Mouse (Mus musculus) liver, embryonic 12.5 days (tissue): ENCODE measurements around the gene Katnal1. TPM values are rescaled to one million over a fixed set of nuclear protein-coding genes. Genes with fewer than 3 reads are reported as not detected.

ENCODE experiments used
- ATAC-seq: fragments of 200-750 bp; cut with Nextera tagmentation; 2 replicates; pipeline ENCODE4 v1.8.0; 2017; ENCODE audit warnings: moderate number of reproducible peaks, mild to moderate bottlenecking, moderate library complexity
- H3K27ac ChIP-seq: fragments of 300-500 bp; sonication (generic); 2 replicates; pipeline ENCODE4 v1.5.1; 2016; ENCODE audit warnings: mild to moderate bottlenecking
- H3K27me3 ChIP-seq: fragments of 300-500 bp; sonication (generic); replicated peaks from 2 replicates; pipeline ENCODE4 v1.6.1; 2016; ENCODE audit warnings: mild to moderate bottlenecking, moderate library complexity
- H3K36me3 ChIP-seq: fragments of 300-500 bp; sonication (generic); 2 replicates; pipeline ENCODE4 v1.6.1; 2016; ENCODE audit warnings: mild to moderate bottlenecking, moderate library complexity
- H3K4me1 ChIP-seq: fragments of 300-500 bp; sonication (generic); 2 replicates; pipeline ENCODE4 v1.6.1; 2016
- H3K4me2 ChIP-seq: fragments of 300-500 bp; sonication (generic); 2 replicates; pipeline ENCODE4 v1.6.1; 2016; ENCODE audit warnings: mild to moderate bottlenecking, moderate library complexity
- H3K4me3 ChIP-seq: fragments of 300-500 bp; sonication (generic); 2 replicates; pipeline ENCODE4 v1.5.1; 2016; ENCODE audit warnings: mild to moderate bottlenecking, moderate library complexity
- H3K9ac ChIP-seq: fragments of 300-500 bp; sonication (generic); 2 replicates; pipeline ENCODE4 v1.6.1; 2016; ENCODE audit warnings: mild to moderate bottlenecking, moderate library complexity
- H3K9me3 ChIP-seq: fragments of 300-500 bp; sonication (generic); replicated peaks from 2 replicates; pipeline ENCODE4 v1.6.1; 2016; ENCODE audit warnings: mild to moderate bottlenecking, moderate library complexity
- WGBS: fragments of 180-500 bp; shearing (Covaris S2); methylation state at CpG from one replicate; pipeline ENCODE4 v1.1.7; 2016; ENCODE audit not compliant: insufficient replicate concordance; 5-methylcytosine and 5-hydroxymethylcytosine counted together
- polyA plus RNA-seq: library from polyadenylated mRNA; unstranded; fragments of >200 nt; fragmentation: Nextera tagmentation; extraction: Ambion mirVana; gene quantifications from 2 replicates; pipeline ENCODE4 v1.2.1, GENCODE M21; 2016

The Katnal1 gene
- polyA plus RNA-seq, 1 experiment from 2014 or later = 18.9 TPM

DNA sequence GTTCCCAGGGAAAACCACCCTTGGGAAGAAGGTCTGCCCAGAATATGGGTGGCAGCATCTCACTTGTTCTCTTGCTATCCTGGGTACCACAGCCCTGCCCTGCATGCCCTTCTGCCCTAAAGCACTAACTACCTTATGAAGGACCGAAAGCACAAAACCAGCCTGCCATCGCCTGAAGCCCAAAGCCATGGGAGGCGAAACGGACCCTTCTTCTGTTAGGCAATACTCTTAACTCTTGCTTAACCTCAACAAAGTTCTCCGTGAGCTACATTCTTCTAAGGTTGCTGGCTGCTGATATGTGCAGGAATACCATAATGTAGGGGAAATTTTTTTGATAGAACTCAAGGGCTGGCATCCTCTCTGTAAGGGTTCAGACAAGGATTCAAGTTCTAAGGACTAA, 6.3 kb downstream of the Katnal1 start:
- H3K27ac ChIP-seq = no peak overlapping the region
- WGBS = 75% methylated on average over 5 of the region's 5 CpGs
- H3K9me3 ChIP-seq = no peaks in the 10 kb centered on the region
- ATAC-seq = no peak
- H3K36me3 ChIP-seq = peaks cover 61% of the 10 kb centered on the region
- H3K4me1 ChIP-seq = peaks cover 37% of the 10 kb centered on the region
- H3K27me3 ChIP-seq = no peaks in the 10 kb centered on the region
- no peak overlapping the region for H3K9ac ChIP-seq
- no peak overlapping the region for H3K4me3 ChIP-seq
- H3K4me2 ChIP-seq = no peak overlapping the region

DNA sequence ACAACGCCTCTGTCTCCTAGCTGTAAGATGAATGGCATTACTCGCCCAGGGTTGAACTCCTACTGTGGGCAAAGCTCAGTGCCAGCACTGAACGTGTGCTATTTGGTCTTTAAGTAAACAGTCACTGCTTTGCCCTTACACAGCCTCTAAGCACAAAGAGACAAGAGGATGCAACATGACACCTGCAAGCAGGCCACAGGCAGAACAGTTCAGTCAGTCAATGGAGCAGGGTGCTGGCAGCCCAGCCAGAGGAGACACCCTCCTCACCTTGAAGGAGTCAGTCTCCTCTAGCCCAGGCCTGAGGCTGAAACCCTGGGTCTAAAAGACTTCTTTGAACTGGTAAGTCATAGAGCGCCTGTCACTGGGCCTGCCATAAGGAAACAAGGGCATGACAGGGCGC, 11.1 kb downstream of the Katnal1 start:
- Histone ChIP-seq H3K9me3 (peaks cover 15% of the 10 kb centered on the region), H3K27me3 (no peaks in the 10 kb centered on the region), H3K9ac (no peak overlapping the region), H3K36me3 (peaks cover 81% of the 10 kb centered on the region), H3K4me2 (no peak overlapping the region), H3K27ac (no peak overlapping the region), H3K4me1 (no peaks in the 10 kb centered on the region), H3K4me3 (no peak overlapping the region)
- WGBS = 80% methylated on average over 5 of the region's 5 CpGs
- ATAC-seq = no peak

DNA sequence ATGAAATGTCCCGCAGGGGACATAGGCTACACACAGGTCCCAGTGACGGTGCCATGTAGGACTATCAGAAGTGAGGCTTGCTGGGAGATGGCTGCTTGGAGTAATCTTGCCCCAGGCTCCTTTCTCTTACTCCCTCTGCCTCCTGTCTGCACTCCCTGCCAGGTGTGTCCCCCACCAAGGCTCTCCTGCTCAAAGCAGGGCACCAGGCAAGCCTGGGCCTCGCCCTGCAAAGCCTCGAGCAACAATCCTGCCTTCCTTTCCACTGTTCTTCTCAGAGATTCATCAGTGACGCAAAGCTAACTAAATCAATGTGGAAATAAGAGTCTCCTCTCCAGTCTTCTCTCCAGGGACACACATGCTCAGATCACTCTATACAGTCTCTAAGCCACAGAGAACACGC, 12.3 kb downstream of the Katnal1 start:
- no peak for ATAC-seq
- Histone ChIP-seq H3K9ac (no peak overlapping the region), H3K4me3 (no peak overlapping the region), H3K27ac (no peak overlapping the region), H3K9me3 (peaks cover 16% of the 10 kb centered on the region), H3K27me3 (no peaks in the 10 kb centered on the region), H3K36me3 (peaks cover 94% of the 10 kb centered on the region), H3K4me1 (peaks cover 11% of the 10 kb centered on the region), H3K4me2 (no peak overlapping the region)
- WGBS = 83% methylated on average over 6 of the region's 6 CpGs

DNA sequence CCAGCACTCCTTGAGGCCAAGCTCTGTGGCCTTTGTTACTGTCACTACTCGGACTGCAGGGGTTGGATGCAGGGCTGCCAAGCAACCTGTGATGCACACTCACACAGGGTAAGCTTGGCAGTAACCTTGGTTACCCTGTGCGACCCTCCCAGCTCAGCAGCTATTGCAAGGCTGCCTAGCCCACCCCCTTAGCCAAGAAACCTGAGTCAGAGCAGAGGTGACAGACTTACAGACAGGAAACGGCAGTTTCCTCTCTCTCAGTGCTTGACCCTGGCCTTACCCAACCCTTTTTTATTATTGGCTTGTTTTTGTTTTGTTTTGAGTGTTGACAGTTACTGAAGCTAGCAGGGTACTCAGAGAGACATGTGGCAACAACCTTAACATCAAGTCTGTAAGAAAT, 16.9 kb downstream of the Katnal1 start:
- 33% methylated on average over 3 of the region's 3 CpGs for WGBS
- Histone ChIP-seq H3K9ac (no peak overlapping the region), H3K4me1 (peaks cover 40% of the 10 kb centered on the region), H3K27ac (0 out of 2 replicates have a peak overlapping the region, but pooled peaks have one; percentile 49), H3K9me3 (peaks cover 16% of the 10 kb centered on the region), H3K4me2 (0 out of 2 replicates have a peak overlapping the region, but pooled peaks have one; percentile 1), H3K36me3 (peaks cover 95% of the 10 kb centered on the region), H3K4me3 (no peak overlapping the region), H3K27me3 (no peaks in the 10 kb centered on the region)
- ATAC-seq = 0 out of 2 replicates have a peak, but pooled peaks have one; percentile 5

DNA sequence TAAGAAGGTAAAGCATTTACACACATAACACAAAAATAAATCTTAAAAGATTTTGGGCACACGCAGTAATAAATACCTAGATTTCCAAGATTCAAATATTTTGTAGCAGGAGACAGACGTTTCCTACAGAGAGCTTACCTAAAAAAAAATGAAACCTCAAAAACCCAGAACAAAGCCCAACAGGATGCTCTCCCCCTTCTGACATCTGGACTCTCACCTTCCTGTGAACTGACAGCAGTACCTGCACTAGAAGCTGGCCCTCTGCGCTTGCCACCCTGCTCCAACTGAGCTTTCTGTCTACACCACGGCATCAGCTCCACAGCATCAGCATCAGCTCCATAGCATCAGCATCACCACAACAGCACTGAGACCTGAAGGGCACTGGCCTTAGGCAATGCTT, 19.1 kb downstream of the Katnal1 start:
- WGBS = 91% methylated on average over 4 of the region's 4 CpGs
- peaks cover 60% of the 10 kb centered on the region for H3K4me1 ChIP-seq
- no peaks in the 10 kb centered on the region for H3K27me3 ChIP-seq

DNA sequence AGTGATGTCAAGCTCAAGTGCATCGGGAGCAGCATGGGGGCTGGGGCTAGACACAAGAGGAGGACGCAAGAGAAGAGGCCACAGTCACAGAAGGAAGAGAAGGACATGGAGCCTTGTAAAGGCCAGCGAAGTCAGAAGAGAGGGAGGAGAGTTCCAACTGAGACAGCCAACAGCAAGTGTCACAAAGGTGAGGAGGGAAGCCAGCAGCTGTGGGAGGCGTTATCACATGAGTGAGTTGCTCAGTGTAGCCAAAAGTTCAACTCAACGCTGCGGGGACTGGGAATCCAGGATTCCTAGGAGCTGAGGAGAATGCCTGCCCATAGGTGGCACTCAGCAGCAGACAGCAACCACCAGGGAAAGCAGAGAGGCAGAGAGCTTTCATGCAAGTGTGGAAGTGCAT, 19.7 kb downstream of the Katnal1 start:
- no peaks in the 10 kb centered on the region for H3K27me3 ChIP-seq
- no peak overlapping the region for H3K4me3 ChIP-seq
- 0 out of 2 replicates have a peak overlapping the region, but pooled peaks have one; percentile 30 for H3K9ac ChIP-seq
- H3K4me1 ChIP-seq = peaks cover 63% of the 10 kb centered on the region
- 60% methylated on average over 6 of the region's 6 CpGs for WGBS
- H3K27ac ChIP-seq = peak overlapping the region; percentile 8; the same call in 1 of the 2 replicates
- H3K4me2 ChIP-seq = no peak overlapping the region
- H3K36me3 ChIP-seq = peaks cover 78% of the 10 kb centered on the region
- H3K9me3 ChIP-seq = peaks cover 14% of the 10 kb centered on the region
- no peak for ATAC-seq

More for the DNA sequence above, 19.1 kb downstream of the Katnal1 start:
- Histone ChIP-seq H3K36me3 (peaks cover 82% of the 10 kb centered on the region), H3K27ac (no peak overlapping the region), H3K9ac (no peak overlapping the region), H3K4me3 (no peak overlapping the region), H3K4me2 (no peak overlapping the region), H3K9me3 (peaks cover 16% of the 10 kb centered on the region)
- no peak for ATAC-seq

DNA sequence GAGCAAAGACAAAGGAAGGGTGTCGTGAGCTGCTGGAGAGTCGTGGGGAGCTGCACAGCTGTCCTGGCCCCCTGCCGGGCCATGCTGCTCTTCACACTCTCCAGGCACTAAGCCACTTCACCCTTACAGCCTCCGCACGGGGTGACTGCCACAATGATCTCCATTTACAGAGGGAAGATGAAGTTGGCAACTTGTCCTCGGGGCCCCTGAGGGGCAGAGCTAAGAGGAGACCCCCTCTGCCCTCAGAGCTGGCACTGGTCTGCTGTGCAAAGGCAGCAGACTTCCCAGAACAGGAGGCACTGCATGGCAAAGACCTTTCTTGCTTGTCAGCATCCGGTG, 20.1 kb downstream of the Katnal1 start:
- H3K27ac ChIP-seq = peak overlapping the region; percentile 8
- 45% methylated on average over 7 of the region's 7 CpGs for WGBS
- no peaks in the 10 kb centered on the region for H3K27me3 ChIP-seq
- ATAC-seq = peak; percentile 2; the same call in 1 of the 2 replicates
- no peak overlapping the region for H3K4me3 ChIP-seq
- peaks cover 66% of the 10 kb centered on the region for H3K4me1 ChIP-seq
- peaks cover 11% of the 10 kb centered on the region for H3K9me3 ChIP-seq
- H3K4me2 ChIP-seq = peak overlapping the region; percentile 15; the same call in 1 of the 2 replicates
- 0 out of 2 replicates have a peak overlapping the region, but pooled peaks have one; percentile 30 for H3K9ac ChIP-seq
- peaks cover 78% of the 10 kb centered on the region for H3K36me3 ChIP-seq

DNA sequence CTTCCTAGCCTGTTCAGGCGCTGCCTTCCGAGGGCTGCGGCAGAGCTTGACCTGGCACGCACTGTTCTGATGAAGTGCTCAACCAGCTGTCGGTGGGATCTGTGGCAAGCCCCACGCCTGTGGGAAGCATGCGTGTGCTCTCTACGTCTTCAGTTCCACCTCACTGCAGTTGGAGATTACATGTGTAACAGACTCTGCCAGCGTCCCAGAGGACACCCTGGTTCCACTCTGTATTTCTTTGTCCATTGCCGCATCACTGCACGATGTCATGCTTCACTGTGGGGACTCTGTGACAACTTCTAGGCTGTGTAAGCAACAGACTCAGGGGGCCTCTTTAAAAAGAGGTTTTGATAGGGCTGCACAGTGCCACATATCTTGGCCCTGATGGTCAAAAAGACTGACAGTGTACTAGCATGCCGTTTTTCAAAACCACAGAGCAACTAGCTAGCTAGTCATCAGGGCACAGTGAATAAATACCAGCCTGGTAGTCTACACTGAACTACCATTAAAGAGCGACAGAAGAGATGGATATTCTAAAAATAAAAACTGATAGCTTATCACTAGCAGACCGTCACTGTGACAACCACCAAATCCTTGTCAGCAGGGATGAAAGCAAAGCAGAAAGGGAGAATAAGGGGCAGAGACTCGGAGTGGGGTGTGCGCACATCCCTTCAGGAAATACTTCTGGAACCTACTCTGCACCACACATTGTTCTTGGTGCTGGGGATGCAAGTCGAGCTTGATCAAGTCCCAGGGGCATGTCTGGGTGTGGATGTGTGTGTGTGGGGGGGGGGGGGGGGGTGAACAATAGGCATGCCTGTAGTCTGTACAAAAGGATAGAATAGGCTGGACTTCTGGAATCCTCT, 20.7 kb downstream of the Katnal1 start:
- peak; percentile 33; the same call in 1 of the 2 replicates for ATAC-seq
- no peak overlapping the region; the same call in 1 of the 2 replicates for H3K27ac ChIP-seq
- peaks cover 72% of the 10 kb centered on the region for H3K4me1 ChIP-seq
- H3K9ac ChIP-seq = peak overlapping the region; percentile 18; the same call in 1 of the 2 replicates
- peaks cover 4% of the 10 kb centered on the region; the same call in 1 of the 2 replicates for H3K9me3 ChIP-seq
- no peaks in the 10 kb centered on the region for H3K27me3 ChIP-seq
- 54% methylated on average over 17 of the region's 17 CpGs for WGBS
- no peak overlapping the region for H3K4me3 ChIP-seq
- H3K4me2 ChIP-seq = peak overlapping the region; percentile 15; the same call in 1 of the 2 replicates
- H3K36me3 ChIP-seq = peaks cover 78% of the 10 kb centered on the region

DNA sequence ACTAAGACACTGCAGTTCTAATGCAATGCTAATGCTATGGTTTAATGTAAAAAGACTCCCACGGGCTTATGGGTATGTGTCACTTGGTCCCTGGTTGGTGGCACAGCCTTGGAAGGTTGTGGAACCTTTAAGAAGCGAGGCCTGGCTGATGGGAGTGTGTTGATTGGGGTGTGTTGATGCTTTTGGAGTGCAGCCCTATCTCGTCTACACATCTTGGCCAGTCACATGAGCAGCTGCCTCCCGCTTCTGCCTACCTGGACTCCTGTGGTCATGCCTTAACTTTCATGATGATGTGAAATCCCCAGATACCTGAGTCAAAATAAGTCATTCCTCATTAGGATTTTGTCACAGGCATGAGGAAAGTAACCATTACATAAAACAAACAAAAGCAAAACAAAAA, 22.8 kb downstream of the Katnal1 start:
- no peaks in the 10 kb centered on the region for H3K9me3 ChIP-seq
- H3K27ac ChIP-seq = peak overlapping the region; percentile 34
- peak; percentile 68 for ATAC-seq
- no peak overlapping the region for H3K4me2 ChIP-seq
- H3K4me3 ChIP-seq = no peak overlapping the region
- no peaks in the 10 kb centered on the region for H3K27me3 ChIP-seq
- WGBS = 56% methylated on average over 4 of the region's 4 CpGs
- H3K9ac ChIP-seq = no peak overlapping the region
- peaks cover 74% of the 10 kb centered on the region for H3K36me3 ChIP-seq
- H3K4me1 ChIP-seq = peaks cover 61% of the 10 kb centered on the region

DNA sequence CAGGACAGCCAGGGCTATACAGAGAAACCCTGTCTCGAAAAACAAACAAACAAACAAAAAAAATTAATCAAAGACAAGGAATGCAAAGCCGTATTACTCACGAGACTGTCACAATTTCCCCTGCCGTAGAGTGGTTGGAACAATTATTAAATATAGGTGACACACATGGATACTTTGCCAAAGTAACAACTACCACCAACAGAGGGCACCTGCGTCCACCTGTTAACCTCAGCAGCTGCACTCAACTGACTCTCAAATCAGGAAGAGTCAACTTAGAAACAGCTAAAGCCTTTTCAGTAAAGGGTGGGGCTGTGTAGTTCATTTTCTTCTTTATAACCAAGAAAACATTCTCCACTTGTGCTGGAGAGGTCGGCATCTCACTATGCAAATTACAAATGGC, 24.3 kb downstream of the Katnal1 start:
- Histone ChIP-seq H3K4me1 (peaks cover 61% of the 10 kb centered on the region), H3K4me3 (no peak overlapping the region), H3K9me3 (no peaks in the 10 kb centered on the region), H3K4me2 (no peak overlapping the region), H3K27me3 (no peaks in the 10 kb centered on the region), H3K27ac (0 out of 2 replicates have a peak overlapping the region, but pooled peaks have one; percentile 15), H3K36me3 (peaks cover 69% of the 10 kb centered on the region), H3K9ac (no peak overlapping the region)
- WGBS = 64% methylated on average over 6 of the region's 6 CpGs
- no peak for ATAC-seq

DNA sequence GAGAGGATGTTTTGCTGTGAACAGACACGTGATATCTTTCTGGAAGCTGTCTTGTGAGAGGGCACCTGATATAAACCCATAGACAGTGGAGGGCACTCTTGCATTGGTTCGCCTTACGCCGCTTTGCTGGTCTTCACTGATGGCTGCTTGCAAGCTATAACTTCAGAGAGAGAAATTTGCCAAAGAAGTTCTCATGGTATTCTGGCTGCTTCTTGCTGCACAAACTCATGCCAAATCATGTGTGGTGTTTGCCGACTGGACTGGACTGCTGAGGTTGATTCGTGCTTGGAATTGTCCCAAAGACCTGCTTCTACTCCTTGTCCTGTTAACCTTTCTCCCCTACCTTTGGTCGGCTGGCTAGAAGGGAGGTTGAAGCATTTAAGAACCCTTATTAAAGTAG, 29.8 kb downstream of the Katnal1 start:
- 88% methylated on average over 7 of the region's 7 CpGs for WGBS
- ATAC-seq = no peak

DNA sequence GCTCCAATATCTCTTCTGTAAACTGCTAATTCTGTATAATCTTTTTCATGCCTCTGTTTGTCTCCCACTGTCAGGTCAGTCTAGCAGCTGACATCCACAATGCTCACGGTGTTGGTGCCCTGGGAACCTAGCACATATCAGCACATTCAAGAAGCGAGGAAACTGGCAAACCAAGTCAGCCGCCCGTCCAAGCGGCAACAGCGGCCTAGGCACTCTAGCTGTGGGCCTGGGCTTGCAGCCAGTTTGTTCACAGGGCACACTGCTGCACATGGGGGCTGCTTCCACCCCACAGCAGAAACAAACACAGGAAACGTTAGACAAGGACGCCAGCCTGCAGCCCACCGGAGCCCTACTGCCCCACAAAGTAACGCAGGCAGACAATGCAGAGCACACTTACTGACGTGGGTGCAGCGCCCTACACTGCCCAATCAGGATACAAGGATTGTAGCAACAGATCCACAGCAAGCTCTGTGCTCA, 31.1 kb downstream of the Katnal1 start:
- peak overlapping the region; percentile 99 for H3K27ac ChIP-seq
- peak overlapping the region; percentile 27 for H3K4me3 ChIP-seq
- H3K36me3 ChIP-seq = peaks cover 46% of the 10 kb centered on the region
- H3K4me1 ChIP-seq = peaks cover 49% of the 10 kb centered on the region
- peak; percentile 18 for ATAC-seq
- H3K9ac ChIP-seq = peak overlapping the region; percentile 67
- H3K4me2 ChIP-seq = peak overlapping the region; percentile 62
- 32% methylated on average over 12 of the region's 12 CpGs for WGBS
- H3K9me3 ChIP-seq = no peaks in the 10 kb centered on the region
- no peaks in the 10 kb centered on the region for H3K27me3 ChIP-seq

More for the DNA sequence above, 29.8 kb downstream of the Katnal1 start:
- no peaks in the 10 kb centered on the region for H3K27me3 ChIP-seq
- H3K27ac ChIP-seq = peak overlapping the region; percentile 99
- H3K36me3 ChIP-seq = peaks cover 47% of the 10 kb centered on the region
- no peaks in the 10 kb centered on the region for H3K9me3 ChIP-seq
- H3K4me2 ChIP-seq = no peak overlapping the region
- H3K9ac ChIP-seq = no peak overlapping the region
- peaks cover 62% of the 10 kb centered on the region for H3K4me1 ChIP-seq
- H3K4me3 ChIP-seq = no peak overlapping the region
